Mouse (Mus musculus): ENCODE results near the gene 6030468B19Rik.

- TF ChIP-seq CTCF (IDR thresholded peaks at IDR 0.05; ENCODE audit: low read depth): no peak
- TF ChIP-seq EP300 (IDR thresholded peaks at IDR 0.05; ENCODE audit: low read depth): no peak
Measured at GRCm38 (mm10) chr11:117748628-117749027, 48.8 kb upstream of the 6030468B19Rik start.

All from liver, embryonic 14.5 days (tissue).